Mouse (Mus musculus) adrenal gland, postnatal 36 days (tissue): ENCODE results near the gene Gadd45b. TPM values are rescaled to one million over a fixed set of nuclear protein-coding genes. Genes with fewer than 3 reads are reported as not detected.

ENCODE experiments used
- DNase-seq, 2 experiments: peaks; one replicate each; pipeline ENCODE4 v3.0.0; 2021; ENCODE audit warnings: mixed read lengths in 1 of 2
- total RNA-seq, 2 experiments: library from RNA; stranded (reverse); gene quantifications; 2 replicates each; pipeline ENCODE4 v1.2.3; 2021

Gadd45b gene
- total RNA-seq, 2 experiments from 2014 or later, result 81.7 to 149 TPM

- no peak for DNase-seq
Measured at GRCm38 (mm10) chr10:80956385-80956784, 26.5 kb downstream of the Gadd45b start.

- no peak for DNase-seq
Measured at GRCm38 (mm10) chr10:80956901-80957300, 27.0 kb downstream of the Gadd45b start.

- DNase-seq, result no peak
Measured at GRCm38 (mm10) chr10:80957791-80958190, 27.9 kb downstream of the Gadd45b start.

GRCm38 (mm10) chr10:80958979-80959637 is 29.2 kb downstream of the Gadd45b start:
- DNase-seq, result no peak

- DNase-seq, result peak in 1 of 2 experiments; percentile 72
Measured at GRCm38 (mm10) chr10:80960551-80961508, 31.0 kb downstream of the Gadd45b start.

- peak in 1 of 2 experiments; percentile 60 for DNase-seq
Measured at GRCm38 (mm10) chr10:80962051-80962472, 32.2 kb downstream of the Gadd45b start.

- DNase-seq, result no peak
Measured at GRCm38 (mm10) chr10:80962585-80962984, 32.7 kb downstream of the Gadd45b start.

GRCm38 (mm10) chr10:80963031-80963975 is 33.4 kb downstream of the Gadd45b start:
- DNase-seq, result peak; percentile 75 to 85

- DNase-seq, result peak; percentile 70 to 78
Measured at GRCm38 (mm10) chr10:80966296-80966695, 36.4 kb downstream of the Gadd45b start.

GRCm38 (mm10) chr10:80967101-80967656 is 37.3 kb downstream of the Gadd45b start:
- peak; percentile 62 to 69 for DNase-seq

GRCm38 (mm10) chr10:80968106-80968505 is 38.2 kb downstream of the Gadd45b start:
- no peak for DNase-seq

GRCm38 (mm10) chr10:80969298-80969697 is 39.4 kb downstream of the Gadd45b start:
- DNase-seq, result no peak

GRCm38 (mm10) chr10:80970159-80970558 is 40.3 kb downstream of the Gadd45b start:
- DNase-seq, result peak in 1 of 2 experiments; percentile 7

GRCm38 (mm10) chr10:80971533-80971932 is 41.7 kb downstream of the Gadd45b start:
- DNase-seq, result peak; percentile 69 to 70

GRCm38 (mm10) chr10:80972071-80972987 is 42.5 kb downstream of the Gadd45b start:
- DNase-seq, result peak; percentile 73 to 74

- no peak for DNase-seq
Measured at GRCm38 (mm10) chr10:80973722-80974121, 43.8 kb downstream of the Gadd45b start.

- DNase-seq, result no peak
Measured at GRCm38 (mm10) chr10:80975478-80975877, 45.6 kb downstream of the Gadd45b start.

GRCm38 (mm10) chr10:80981564-80982112 is 51.8 kb downstream of the Gadd45b start:
- no peak for DNase-seq
